Mouse (Mus musculus) urinary bladder, adult 2 months (tissue): ENCODE measurements at regions not wholly inside any gene's neighbourhood (a gene's known extent, or its start where the extent isn't known, plus 50 kb on each side); places are given as distances from the start of the nearest gene placed in this dataset.

Source experiments
- DNase-seq: peaks from one replicate; pipeline ENCODE4 v3.0.0; 2022; ENCODE audit warnings: low spot score

GRCm38 (mm10) chr1:136781561-136782025 is 156.9 kb downstream of the Zfp281 start:
- no peak for DNase-seq

GRCm38 (mm10) chr1:136782261-136782660 is 157.6 kb downstream of the Zfp281 start:
- DNase-seq = no peak

- DNase-seq = no peak
Measured at GRCm38 (mm10) chr1:136784178-136784577, 159.5 kb downstream of the Zfp281 start.

- no peak for DNase-seq
Measured at GRCm38 (mm10) chr1:136788979-136789513, 164.3 kb downstream of the Zfp281 start.

GRCm38 (mm10) chr1:136791641-136792040 is 166.9 kb downstream of the Zfp281 start:
- no peak for DNase-seq
